Mouse (Mus musculus): ENCODE data around the gene Hddc2.
A peak's percentile ranks its signal among the peaks of the same experiment; 100 is the strongest.

Hddc2 gene

DNA sequence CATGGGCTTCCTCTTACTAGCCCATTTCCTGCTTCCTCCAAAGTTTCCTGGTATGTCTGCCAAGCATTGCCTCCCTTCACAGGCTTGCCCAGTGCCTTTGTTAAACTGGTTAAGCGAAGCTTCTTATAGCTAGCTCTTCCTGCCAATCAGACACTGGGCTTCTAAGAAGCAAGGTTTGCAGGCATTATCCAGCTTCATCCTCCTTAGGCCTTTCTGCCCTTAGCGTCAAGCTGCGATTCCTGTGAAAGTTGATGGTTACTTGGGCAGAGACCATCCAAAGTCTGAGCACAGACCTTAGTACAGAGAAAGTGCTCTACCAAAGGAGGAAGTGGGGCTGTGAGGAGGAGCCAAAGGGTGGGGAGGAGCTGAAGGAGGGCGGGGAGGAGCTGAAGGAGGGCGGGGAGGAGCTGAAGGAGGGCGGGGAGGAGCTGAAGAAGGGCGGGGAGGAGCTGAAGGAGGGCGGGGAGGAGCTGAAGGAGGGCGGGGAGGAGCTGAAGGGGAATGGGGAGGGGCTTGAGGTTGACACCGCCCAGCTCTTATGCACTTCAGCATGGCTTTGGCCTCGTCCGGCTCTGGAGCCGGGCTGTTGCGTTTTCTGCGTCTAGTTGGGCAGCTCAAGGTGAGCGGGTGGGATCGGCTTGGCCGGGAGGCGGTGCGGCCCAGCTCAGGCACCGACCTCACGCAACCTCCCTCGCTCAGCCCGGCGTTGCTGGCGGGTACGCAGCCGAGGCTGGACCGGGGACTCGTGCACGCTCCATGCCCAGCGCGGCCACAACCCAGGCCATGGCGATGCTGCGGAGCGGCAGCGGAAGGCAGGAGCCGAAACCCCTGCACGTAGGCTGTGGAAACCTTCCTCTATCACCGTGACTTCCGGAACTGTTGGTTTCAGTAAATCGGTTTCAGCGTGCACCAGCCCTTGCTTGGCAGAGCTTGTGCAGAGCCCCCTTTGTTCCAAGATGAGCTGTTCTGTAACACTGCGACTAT, at the start of gene Hddc2:
Hddc2 (plus strand) TSS at position 519 of the 984 bp plus-strand sequence.
- DNase-seq (ENCODE audit: low read depth, low spot score), result peak; percentile 59

DNA sequence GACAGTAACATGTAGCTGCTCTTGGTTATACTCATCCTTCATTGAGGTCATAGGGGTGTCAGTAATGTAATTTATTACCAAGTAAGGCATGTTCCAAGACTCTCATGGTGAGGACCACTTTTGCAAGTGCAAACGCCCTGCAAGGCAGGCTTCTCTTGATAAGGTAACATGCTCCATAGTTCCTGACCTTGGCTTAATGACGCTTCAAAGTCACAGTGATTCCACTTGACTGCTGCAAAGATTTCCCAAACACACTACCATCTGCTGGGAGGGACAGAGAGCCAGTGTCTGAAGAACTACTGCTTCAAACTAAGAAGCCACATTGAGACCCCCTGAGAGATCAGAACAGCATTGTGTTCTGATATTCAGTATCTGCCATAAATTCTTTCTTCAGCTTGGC, 40.4 kb upstream of the Hddc2 start:
- DNase-seq (ENCODE audit: low read depth, low spot score), result no peak

DNA sequence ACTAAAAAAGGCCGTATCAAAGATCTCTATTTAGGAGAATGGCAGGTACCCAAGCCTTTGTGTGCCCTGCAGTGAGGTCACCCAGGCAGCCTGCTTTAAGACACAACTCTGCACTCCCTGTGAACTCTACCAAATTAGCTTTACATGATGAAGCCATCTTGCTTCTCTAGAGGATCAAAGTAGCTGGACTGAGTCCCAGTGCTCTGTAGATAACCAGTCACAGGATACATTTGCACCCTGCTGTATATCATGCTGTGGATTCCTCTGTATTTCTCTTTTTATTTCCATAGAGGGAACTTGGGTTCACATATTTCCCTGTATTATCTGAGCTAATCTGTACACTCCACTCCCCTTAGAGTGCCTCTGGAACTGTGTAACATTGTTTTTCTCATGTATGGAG, 40.0 kb upstream of the Hddc2 start:
- no peak for DNase-seq (ENCODE audit: low read depth, low spot score)

DNA sequence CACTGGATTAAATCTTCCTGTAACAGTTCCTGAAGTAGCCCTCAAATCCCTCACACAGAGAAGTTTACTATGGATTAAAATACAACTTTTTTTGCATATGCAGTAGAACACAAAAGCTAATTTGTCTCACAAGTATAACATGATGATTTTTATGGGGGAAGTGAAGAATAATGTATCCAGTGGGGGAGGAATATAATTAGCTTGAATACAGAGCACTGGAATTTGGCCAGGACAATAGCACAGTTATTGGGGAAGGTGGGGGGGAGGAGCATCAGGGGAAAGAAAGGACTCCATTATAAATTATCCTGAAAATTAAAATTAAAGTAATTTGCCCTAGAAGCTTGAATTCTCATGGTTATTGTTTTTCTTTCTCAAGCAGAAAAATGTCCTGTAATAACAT, 25.4 kb upstream of the Hddc2 start:
- no peak for DNase-seq (ENCODE audit: low read depth, low spot score)

DNA sequence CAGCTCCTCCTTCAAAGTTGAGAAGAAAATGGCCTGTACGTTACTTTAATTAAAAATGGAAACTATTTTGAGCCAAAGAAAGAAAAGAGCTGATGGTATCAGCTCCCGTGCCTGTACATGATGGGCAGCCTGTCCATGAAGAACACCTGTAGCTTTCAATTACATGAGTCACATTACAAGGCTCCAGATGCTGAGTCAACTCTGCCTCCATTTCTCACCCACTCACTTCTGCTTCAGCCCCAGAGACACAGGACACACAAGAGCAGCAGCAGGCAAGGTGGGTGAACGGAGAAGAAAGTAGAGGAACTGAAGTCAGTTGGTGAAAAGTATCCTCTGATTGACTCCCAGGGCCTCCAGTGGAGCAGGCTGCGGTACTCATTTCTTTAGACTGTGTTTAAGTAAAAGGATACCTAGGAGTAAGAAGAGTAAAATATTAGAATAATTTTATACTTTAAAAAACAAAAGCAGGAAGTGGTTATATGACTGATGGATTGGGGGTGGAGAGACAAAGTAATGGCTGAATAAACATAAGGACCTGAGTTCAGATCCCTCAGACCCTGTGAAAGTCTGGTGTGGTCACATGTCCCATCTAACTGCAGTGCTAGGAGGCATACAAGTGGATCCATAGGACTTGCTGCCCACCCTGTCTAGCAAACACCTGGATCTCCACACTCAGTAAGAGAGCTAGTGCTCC, 24.3 kb upstream of the Hddc2 start:
- no peak for DNase-seq (ENCODE audit: low read depth, low spot score)

DNA sequence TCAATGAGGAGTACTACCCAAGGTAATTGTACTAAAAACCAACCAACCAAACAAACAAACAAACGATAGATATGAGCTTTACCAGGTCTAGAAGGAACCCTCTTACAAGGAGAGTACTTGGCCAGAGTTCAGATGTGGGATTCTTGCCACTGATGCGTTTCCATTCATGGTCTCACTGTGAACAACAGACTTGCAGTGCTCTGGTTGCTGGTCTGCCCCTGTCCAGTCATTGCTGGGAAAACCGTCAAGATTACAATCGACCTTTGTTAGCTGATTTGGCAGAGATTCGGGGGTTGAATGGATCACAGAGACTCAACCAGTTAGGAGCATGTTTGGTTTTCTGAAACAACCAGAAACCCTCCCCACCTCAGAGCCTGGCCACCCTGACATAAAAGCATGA, 17.5 kb upstream of the Hddc2 start:
- DNase-seq (ENCODE audit: low read depth, low spot score), result no peak

DNA sequence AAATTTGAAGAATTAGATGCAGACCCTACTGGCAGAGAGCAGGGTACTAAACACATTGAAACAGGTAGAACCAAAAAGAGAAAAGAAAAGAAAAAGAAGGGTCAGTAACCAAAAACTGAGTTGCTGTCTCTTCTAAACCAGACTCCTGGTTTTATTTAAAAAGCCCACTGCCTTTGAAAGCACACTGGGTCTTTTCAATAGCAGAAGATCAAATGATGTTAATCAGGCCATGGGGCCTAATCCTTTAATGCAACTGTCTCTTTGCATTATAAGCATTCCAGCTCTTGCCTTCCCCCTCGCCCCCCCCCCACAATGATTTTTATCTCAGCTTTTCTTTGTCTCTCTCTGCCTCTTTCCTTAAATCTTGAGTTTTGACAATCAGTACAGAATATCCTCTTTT, 16.7 kb upstream of the Hddc2 start:
- DNase-seq (ENCODE audit: low read depth, low spot score), result no peak

DNA sequence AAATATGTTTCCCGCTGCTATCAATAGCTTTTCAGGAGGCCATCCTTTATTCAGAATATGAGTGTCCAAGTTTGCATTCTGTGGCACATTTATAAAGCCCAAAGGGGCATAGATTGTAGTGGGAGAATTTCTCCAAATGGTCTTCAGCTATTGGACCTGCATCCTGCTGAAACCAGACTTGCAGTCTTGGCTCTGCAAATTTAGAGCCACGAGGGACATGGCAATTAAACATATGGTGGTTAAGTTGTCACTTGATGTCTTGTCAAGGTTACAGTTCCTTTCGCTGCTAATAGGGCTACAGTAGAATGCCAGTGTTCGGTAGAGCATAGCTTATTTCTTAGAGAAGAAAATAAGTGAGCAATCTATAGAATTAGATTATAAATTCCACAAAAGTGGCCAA, 16.1 kb upstream of the Hddc2 start:
- no peak for DNase-seq (ENCODE audit: low read depth, low spot score)

DNA sequence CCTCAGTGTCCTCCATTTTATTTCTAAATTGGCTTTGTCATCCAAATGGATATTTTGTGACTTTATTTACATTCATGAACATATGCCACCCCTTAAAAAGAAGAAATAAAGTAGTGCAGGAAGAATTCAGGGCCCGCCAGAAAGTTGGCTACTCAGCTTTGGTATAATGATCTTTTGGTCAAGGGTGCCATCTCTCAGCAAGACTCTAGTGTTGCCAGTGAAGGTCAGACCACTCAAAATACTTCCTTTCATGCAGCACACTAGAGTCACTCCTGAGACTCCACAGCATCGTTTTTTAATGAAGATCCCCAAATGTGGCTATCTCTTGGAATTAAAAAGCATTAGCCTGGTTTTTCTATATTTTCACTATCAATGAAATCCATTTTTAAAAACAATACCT, 14.9 kb upstream of the Hddc2 start:
- no peak for DNase-seq (ENCODE audit: low read depth, low spot score)

DNA sequence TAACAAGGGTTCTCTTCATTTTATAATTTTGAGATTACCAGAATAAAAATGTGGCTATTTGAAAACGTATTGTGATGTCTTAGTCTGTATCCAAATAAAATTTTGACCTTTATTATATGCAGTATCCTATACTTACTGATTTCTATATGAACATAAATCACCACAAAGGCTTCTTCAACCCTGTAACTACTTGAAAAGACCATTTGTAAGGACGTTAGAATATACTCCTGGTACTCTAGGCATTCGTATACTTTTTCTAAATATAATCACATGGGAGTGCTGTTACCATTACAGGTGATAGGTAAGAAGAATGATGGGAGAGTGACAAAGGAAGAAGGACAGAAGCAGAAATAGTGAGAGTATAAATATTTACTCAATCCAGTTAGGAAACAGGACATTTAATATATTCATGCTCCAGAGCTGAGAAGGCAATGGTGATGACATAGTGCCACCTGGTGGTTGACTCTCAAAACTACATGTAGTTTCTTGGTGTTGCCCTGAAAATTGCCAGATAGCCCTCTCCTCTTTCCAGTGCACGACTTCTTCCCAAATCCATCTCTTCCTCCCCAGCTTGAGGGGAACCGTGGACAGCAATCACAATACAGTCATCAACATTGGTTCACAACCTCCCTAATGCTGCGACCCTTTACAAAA, 14.1 kb upstream of the Hddc2 start:
- peak; percentile 34 for DNase-seq (ENCODE audit: low read depth, low spot score)

DNA sequence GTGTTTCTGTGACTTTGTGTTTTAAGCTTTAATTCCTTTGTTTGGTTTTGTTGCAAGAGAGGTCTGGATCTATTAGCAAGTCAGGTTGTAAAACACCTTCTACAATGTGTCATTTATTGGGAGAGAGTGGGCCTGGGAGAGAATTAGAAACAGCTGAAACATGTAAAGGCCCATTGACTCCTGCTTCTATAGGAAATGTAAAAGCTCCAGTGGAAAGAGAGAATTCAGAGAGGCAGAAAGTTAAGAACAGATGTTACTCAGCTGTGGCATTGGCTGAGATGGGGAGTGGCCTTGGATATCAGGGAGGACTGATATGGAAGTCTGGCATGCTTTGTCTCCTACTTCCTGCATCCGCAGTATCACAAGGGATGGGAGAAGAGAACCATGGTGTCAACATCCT, 12.9 kb upstream of the Hddc2 start:
- DNase-seq (ENCODE audit: low read depth, low spot score), result no peak

DNA sequence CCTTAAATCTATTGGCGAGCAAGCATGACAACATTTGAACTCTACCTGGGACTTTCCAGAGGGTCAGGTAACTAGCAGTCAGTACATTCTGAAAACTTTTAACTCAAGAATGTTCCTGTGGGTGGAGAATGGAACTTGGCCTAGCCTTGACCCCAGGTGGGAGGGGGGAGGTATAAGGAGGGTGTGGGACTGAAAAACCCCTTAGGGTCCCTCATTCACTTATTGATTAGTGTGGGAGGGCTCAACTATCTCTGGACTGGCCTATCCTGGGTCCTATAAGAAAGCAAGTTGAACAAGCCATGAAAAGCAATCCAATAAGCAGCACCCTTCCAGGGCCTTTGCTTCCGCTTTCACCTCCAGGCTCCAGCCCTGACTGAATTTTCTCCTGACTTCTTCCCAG, 9.7 kb upstream of the Hddc2 start:
- no peak for DNase-seq (ENCODE audit: low read depth, low spot score)

DNA sequence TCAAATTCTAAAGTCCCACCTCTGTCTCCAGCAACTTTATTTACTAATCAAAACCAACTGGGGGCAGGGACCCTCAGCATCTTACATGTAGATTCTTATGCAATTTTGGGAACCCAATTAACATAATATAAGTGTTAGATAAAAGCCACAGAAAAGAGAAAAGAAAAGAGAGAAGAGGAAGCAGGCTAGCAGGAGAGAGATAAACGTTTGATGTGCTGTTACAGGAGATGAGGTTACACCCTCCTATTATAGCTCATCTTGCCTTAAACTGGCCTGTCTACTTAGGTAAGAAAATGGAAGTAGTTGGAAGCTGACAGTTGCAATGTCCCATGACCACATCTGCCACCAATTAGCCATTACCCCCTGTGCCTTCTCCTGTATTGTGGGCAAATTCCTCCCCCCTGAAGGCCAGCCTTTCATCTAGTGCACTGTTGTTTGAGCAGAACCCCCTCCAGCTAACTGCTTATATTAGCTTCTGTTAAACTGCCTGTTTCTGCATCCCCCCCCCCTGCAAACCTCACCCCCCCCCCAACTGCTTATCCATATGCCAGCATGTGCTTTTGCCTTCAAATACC, 6.1 kb upstream of the Hddc2 start:
- no peak for DNase-seq (ENCODE audit: low read depth, low spot score)

DNA sequence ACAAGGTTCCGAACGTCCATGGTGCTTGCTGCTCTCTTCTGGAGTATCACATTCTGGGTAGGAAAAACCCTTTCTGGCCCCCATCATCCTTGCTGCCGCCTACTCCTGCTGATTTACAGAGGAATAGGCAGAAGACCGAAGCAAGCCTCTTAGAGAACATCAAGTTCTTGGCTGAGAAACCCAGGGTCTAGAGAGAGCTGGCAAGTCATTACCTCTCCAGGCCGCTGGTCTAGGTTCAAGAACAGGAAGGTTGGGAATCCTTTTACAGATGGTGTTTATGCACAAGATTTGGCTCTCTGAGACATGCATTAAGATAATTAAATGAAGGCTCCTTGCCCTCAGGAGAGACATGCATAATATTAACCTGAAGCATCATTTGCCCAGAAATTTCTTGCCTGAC, 5.3 kb downstream of the Hddc2 start:
- no peak for DNase-seq (ENCODE audit: low read depth, low spot score)

DNA sequence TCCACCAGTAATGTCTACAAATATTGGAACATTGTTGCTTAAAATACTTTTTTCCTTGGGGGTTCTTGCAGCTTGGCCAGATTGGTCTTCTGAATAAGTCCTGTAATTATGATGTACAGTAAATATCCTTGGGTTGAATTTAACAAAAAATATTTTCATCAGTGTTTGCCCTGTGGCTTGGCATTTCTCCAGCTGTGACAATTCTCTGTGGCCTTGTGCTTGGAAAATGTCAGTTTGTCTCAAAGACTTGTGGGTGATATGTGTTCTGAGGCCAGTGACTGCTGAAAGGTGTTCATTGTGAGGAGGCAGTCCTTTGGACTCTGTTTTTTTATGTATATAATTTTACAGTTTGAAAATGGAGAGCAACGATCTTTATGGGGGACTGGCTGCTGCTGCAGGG, 16.3 kb downstream of the Hddc2 start:
- DNase-seq (ENCODE audit: low read depth, low spot score), result no peak

DNA sequence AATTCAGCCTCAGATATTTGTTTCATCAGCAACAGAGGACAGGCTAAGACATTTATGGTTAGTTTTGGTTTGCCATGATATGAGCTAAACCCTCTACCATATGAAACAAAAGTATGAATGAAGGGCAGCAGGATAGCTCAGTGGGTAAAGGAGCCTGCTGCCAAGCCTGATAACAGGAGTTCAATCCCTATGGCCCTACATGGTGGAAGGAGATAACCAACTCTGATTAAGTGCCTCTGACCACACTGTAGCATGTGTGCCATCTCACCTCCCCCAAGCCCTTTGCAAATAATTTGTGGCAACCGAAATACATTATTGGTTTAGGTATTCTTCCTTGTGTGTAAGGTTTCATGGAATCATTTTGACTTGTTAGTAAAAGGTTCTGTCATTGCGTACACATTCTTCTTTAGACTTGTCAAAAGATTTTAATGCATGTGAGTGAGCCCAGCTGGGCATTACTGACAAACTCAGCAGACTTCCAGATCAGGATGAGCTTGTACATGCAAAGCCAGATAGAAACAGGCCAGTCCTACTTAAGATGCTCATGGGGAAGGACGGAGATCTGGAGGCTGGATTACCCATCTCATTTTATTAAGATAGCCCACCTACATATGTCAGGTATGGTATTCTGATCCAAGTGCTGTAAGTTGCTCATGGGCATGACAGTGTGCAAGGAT, 17.2 kb downstream of the Hddc2 start:
- no peak for DNase-seq (ENCODE audit: low read depth, low spot score)

DNA sequence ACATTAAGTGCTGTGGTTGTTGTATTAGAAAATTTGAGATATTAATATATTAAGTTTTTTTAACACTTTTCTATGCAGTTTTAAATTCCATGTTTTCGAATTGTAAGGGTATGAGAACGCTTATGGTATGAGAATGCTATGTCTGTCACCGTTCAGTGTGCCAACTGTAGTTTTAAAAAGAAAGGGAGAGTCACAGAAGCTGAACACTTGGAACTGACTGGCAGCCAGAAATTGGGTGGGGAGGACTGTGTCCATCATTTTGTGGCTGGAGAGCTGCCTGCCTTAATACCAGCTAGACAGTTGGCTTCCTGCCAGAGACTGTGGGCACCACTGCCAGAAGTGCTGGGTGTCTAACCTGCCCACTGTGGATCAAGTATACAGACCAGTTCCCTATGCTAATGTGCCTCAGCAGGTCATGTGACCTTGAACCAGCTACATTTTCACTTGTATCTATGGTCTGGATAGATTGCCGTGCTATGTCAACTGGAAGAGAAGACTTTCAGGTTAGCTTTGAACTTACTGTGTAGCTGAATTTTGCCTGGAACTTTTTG, 18.1 kb downstream of the Hddc2 start:
- peak; percentile 6 for DNase-seq (ENCODE audit: low read depth, low spot score)

DNA sequence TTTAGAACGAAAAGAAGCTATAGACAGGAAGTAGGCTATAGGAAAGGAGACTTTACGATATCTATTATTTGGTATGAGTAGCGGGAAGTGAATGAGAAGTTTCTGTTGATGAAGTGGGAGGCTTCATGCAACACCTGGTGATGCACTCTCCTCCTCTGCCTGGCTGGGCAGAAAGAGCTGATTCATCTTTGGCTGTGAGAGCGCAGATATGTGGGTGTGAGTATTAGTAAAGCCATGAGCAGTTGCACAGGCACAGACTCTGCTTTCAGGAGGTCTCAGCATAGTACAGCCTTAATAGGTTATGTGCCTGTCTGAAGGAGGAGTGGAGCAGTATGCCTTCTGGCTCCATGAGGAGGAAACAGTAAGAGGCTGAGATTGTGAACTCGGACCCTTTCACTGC, 23.2 kb downstream of the Hddc2 start:
- no peak for DNase-seq (ENCODE audit: low read depth, low spot score)

DNA sequence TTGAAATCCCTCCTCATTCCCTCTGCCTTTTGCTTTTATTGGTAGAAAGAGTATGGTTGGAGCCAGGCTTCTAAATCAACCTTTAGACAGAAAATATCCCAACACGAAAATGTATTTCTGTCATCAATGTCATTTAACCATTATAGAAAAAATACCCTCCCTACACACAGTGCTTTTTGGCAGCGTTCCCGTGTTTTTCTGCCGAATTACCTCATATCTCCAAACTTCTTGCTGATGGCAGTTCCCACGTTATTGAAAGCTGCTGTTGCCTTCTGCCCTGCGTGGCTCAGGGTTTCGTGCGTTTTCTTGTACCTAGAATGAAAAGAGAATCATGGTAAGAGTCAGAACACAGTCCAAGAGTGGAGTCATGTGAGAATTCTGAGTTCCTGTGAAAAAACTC, 33.2 kb downstream of the Hddc2 start:
- DNase-seq (ENCODE audit: low read depth, low spot score), result no peak

DNA sequence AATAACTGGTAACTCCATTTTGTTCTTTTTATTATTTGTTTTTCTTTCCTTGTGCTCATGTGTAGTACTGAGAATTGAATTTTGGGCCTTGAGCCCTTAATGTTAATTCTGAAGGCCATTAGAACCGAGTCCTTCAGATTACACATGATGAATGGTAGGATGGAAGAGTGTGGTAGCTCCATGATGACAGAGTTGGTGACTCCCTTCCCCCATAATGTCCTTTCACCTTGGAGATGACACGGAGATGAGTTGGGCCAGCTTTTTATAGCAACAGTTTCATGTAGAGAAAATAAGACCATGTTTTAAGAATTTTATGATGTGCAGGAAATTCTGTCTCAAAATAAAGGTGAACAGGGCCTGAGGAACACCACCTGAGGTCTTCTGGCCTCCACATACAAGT, 37.9 kb downstream of the Hddc2 start:
- DNase-seq (ENCODE audit: low read depth, low spot score), result no peak

DNA sequence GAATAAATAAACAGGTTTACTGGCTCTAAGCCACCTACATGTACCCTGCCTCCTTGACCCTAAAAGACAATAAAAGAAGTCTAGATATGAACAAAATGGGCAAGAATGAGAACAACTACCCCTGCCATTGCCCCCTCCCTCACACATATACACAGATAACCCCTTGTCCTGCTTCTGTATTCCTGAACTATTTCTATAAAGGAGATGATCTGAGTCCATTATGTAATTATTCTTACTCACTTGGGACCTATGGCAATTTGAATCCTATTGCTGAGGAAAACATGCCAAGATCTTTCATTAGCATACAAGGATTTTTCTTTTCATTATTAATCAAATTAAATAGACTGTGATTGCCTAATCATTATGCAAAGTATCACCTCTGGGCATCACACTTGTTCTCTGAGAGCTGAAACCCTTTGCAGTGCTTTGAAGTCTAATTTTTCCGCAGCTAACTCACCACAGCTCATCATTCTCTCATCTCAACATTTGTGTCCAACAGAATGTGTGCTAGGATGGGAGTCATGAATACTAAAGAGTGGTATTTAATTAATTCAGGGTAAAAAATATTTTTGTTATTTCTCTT, 39.8 kb downstream of the Hddc2 start:
- no peak for DNase-seq (ENCODE audit: low read depth, low spot score)

Data from brain, embryonic 18.5 days (tissue).